Mouse (Mus musculus) liver, embryonic 14.5 days (tissue): Measurements from ENCODE around the gene Fgfr2.

Experiments used
- CTCF ChIP-seq: IDR thresholded peaks from 2 replicates; pipeline ENCODE4 v1.5.1; 2016; ENCODE audit warnings: antibody characterized with exemption, low read depth, control low read depth
- EP300 ChIP-seq: IDR thresholded peaks from 2 replicates; pipeline ENCODE4 v1.6.1; 2016; ENCODE audit warnings: antibody characterized with exemption, low read depth

DNA sequence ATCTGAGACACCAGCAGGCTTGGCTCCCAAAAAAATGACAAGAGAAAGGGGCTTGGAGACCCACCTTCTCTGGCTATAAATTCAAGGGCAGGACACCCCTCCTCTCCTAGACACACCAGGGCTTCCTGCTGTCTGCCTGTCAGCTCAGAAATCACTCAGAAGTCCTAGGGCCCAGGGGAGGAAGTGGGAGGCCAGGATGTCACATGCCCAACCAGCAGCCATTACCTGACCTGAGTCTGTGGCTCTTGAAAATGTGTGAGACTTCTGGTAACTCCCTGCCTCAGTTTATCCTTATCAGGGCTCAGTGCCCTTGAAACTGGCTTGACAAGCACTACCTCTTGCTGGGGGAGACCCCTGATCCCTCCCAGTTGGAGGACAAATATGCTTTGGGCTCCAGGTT, 423.5 kb downstream of the Fgfr2 start:
- TF ChIP-seq CTCF = no peak
- no peak for TF ChIP-seq EP300
